Mouse (Mus musculus) neural tube, embryonic 14.5 days (tissue): ENCODE measurements at regions not wholly inside any gene's neighbourhood (a gene's known extent, or its start where the extent isn't known, plus 50 kb on each side); places are given as distances from the start of the nearest gene placed in this dataset.

Experiments used
- ATAC-seq: fragments of 200-750 bp; cut with Nextera tagmentation; 2 replicates; pipeline ENCODE4 v1.8.0; 2017; ENCODE audit warnings: low read depth, mild to moderate bottlenecking, moderate TSS enrichment, moderate library complexity
- H3K27ac ChIP-seq: fragments of 300-500 bp; sonication (generic); 2 replicates; pipeline ENCODE4 v1.5.1; 2014; ENCODE audit warnings: low read depth, mild to moderate bottlenecking, control low read depth, low read length, moderate library complexity, mixed read lengths
- H3K27me3 ChIP-seq: fragments of 300-500 bp; sonication (generic); 2 replicates; pipeline ENCODE4 v1.6.1; 2014; ENCODE audit warnings: low read length; ENCODE audit not compliant: control insufficient read depth, insufficient read depth
- H3K36me3 ChIP-seq: fragments of 300-500 bp; sonication (generic); 2 replicates; pipeline ENCODE4 v1.6.1; 2014; ENCODE audit warnings: low read length, mixed read lengths; ENCODE audit not compliant: control insufficient read depth, insufficient read depth
- H3K4me1 ChIP-seq: fragments of 300-500 bp; sonication (generic); 2 replicates; pipeline ENCODE4 v1.6.1; 2014; ENCODE audit warnings: low read length; ENCODE audit not compliant: control insufficient read depth, insufficient read depth
- H3K4me2 ChIP-seq: fragments of 300-500 bp; sonication (generic); 2 replicates; pipeline ENCODE4 v1.6.1; 2014; ENCODE audit warnings: mild to moderate bottlenecking, low read depth, low read length, control low read depth
- H3K4me3 ChIP-seq: fragments of 300-500 bp; sonication (generic); 2 replicates; pipeline ENCODE4 v1.5.1; 2014; ENCODE audit warnings: low read depth, low read length, control low read depth, mixed read lengths
- H3K9ac ChIP-seq: fragments of 300-500 bp; sonication (generic); replicated peaks from 2 replicates; pipeline ENCODE4 v1.6.1; 2014; ENCODE audit warnings: low read depth, mild to moderate bottlenecking, control low read depth, low read length, mixed read lengths
- H3K9me3 ChIP-seq: fragments of 300-500 bp; sonication (generic); 2 replicates; pipeline ENCODE4 v1.6.1; 2016; ENCODE audit warnings: low read length; ENCODE audit not compliant: control insufficient read depth
- WGBS: fragments of 180-500 bp; shearing (Covaris S2); extraction: QIAGEN DNeasy Blood & Tissue Kit; methylation state at CpG from one replicate; pipeline ENCODE4 v1.1.7; 2014; 5-methylcytosine and 5-hydroxymethylcytosine counted together

DNA sequence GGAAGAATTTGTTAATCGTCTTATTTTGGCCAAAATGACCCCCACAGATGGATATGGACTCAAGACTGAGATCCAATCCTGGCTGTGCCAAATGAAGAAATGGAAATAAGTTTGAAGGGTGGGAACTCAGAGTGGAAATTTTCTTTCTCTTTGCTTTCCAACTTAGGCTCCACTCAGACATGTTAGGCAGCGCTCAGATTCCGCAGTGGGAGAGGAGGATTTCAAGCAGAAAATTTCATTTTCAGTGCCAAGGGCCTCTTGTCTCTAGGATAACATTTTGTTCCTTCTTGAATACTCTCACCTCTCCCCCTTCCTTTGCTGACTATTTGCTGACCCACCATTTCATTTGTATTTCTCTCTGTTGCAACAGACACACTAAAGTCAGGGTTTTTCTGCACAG, 114.2 kb upstream of the Gas1 start:
- Histone ChIP-seq H3K36me3 (no peaks in the 10 kb centered on the region), H3K4me1 (no peaks in the 10 kb centered on the region), H3K4me3 (no peak overlapping the region), H3K27ac (no peak overlapping the region), H3K9ac (no peak overlapping the region), H3K27me3 (no peaks in the 10 kb centered on the region), H3K9me3 (no peaks in the 10 kb centered on the region), H3K4me2 (no peak overlapping the region)
- WGBS: 89% methylated on average over 3 of the region's 3 CpGs
- no peak for ATAC-seq

GRCm38 (mm10) chr13:60296201-60296895, 119.2 kb upstream of the Gas1 start:
- 69% methylated on average over 13 of the region's 13 CpGs for WGBS
- Histone ChIP-seq H3K4me1 (no peaks in the 10 kb centered on the region), H3K27ac (no peak overlapping the region), H3K9ac (no peak overlapping the region), H3K27me3 (no peaks in the 10 kb centered on the region), H3K4me2 (no peak overlapping the region), H3K4me3 (no peak overlapping the region), H3K9me3 (no peaks in the 10 kb centered on the region), H3K36me3 (no peaks in the 10 kb centered on the region)
- no peak for ATAC-seq

DNA sequence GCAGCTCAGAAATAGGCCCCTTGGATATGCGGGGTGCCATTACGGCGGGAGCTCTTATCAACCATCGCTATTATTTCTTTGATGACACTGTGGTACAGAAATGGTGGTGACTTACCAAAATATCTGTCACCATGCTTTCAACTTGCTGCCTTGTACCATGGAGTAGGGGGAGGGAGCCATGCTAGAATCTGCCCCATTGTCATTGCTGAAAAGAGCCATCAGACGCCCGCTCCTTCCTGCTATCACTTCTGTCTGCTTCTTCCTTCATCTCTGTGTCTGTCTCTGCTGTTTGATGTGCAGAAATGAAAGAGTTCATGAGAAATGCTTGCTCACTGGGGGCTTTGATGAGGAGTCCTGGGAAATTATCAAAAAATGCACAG, 119.7 kb upstream of the Gas1 start:
- Histone ChIP-seq H3K4me3 (no peak overlapping the region), H3K27me3 (no peaks in the 10 kb centered on the region), H3K4me1 (no peaks in the 10 kb centered on the region), H3K4me2 (no peak overlapping the region), H3K36me3 (no peaks in the 10 kb centered on the region), H3K9me3 (no peaks in the 10 kb centered on the region), H3K9ac (no peak overlapping the region), H3K27ac (no peak overlapping the region)
- 92% methylated on average over 6 of the region's 6 CpGs for WGBS
- ATAC-seq: no peak

DNA sequence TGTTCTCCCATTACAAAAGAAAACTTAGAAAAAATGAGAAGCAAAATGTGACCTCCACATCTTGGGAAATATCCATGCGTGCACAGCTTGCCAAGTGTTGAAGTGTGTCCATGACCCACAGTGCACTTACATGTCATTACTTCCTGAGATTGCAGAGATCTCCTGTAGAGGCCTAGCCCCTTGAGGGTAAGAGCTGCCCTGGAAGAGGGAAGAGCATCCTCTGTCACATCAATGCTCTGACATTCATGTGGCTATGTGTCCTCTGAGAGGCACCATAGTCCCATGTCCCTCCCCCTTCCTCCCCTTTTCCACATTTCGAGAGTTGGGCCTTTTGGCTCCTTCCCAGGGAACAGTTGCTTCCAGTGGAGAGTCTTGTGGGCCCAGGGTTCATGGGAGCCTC, 121.4 kb upstream of the Gas1 start:
- H3K9me3 ChIP-seq: no peaks in the 10 kb centered on the region
- H3K36me3 ChIP-seq: no peaks in the 10 kb centered on the region
- no peaks in the 10 kb centered on the region for H3K4me1 ChIP-seq
- WGBS: 66% methylated on average over 2 of the region's 2 CpGs
- no peak overlapping the region for H3K27ac ChIP-seq
- no peak overlapping the region for H3K4me2 ChIP-seq
- no peak overlapping the region for H3K4me3 ChIP-seq
- no peak for ATAC-seq
- H3K9ac ChIP-seq: no peak overlapping the region
- no peaks in the 10 kb centered on the region for H3K27me3 ChIP-seq

- no peaks in the 10 kb centered on the region for H3K4me1 ChIP-seq
- no peak overlapping the region for H3K9ac ChIP-seq
- ATAC-seq: no peak
- no peaks in the 10 kb centered on the region for H3K9me3 ChIP-seq
- H3K4me3 ChIP-seq: no peak overlapping the region
- no peak overlapping the region for H3K4me2 ChIP-seq
- H3K27ac ChIP-seq: no peak overlapping the region
- WGBS: 52% methylated on average over 5 of the region's 5 CpGs
- H3K36me3 ChIP-seq: no peaks in the 10 kb centered on the region
- H3K27me3 ChIP-seq: no peaks in the 10 kb centered on the region
Measured at GRCm38 (mm10) chr13:60299076-60299475, 121.9 kb upstream of the Gas1 start.

DNA sequence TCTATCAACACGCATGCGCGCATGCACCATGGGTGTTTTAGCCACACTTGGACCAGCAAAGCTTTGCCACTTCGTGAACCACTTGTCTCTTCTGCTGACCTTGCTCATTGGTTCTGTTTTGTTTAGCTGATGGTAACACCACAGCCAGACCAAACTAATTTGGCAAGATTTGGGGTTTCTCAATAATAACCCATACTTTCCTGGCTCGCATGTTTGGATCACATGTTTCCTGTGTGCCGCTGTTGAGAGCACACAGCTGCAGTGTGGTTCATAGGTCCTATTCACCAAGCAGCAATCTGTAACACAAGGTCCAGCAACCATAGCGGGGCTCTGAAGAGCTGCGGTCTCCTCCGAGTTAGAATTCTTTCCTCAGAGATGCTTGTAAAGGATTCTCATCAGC, 126.4 kb upstream of the Gas1 start:
- H3K27ac ChIP-seq: no peak overlapping the region
- H3K27me3 ChIP-seq: no peaks in the 10 kb centered on the region
- no peaks in the 10 kb centered on the region for H3K36me3 ChIP-seq
- H3K4me1 ChIP-seq: peaks cover 5% of the 10 kb centered on the region; the same call in 1 of the 2 replicates
- no peak overlapping the region for H3K9ac ChIP-seq
- WGBS: 95% methylated on average over 9 of the region's 9 CpGs
- no peaks in the 10 kb centered on the region for H3K9me3 ChIP-seq
- no peak for ATAC-seq
- no peak overlapping the region for H3K4me2 ChIP-seq
- no peak overlapping the region for H3K4me3 ChIP-seq

DNA sequence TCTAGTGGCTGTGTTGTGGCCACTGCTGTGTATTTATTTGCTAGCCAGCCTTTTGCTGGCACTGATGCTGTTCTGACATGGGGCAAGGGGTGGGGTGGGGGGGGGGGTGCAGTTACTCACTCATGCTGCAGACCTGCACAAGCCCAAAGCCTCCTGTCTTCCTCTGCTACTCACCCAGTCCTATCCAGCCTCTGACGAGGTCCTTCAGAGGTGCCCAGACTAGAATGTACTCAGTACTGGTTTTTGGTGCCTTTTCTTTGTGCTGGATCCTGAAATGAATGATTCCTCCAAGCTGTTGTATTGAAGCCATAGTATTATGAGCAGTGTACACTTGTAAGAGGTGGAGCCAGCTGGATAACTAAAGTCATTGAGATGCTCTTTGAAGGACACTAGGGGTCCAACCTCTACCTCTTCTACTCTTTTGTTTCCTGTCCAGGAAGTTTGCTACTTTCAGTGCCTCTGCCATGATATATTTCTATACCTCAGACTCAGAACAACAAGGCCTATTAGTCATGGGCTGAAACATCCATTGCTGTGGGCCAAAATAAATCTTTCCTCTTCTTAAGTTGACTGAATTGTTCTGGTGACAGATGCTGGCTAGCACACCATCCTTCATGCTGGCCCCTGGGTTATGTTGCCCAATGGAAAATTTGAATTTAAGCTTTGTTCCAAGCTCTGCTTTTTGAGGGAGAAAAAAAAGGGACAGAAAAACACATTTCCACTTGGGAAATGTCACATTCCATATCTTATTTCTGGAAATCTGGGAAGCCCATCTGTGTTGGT, 128.1 kb upstream of the Gas1 start:
- Histone ChIP-seq H3K27ac (no peak overlapping the region), H3K9me3 (no peaks in the 10 kb centered on the region), H3K27me3 (no peaks in the 10 kb centered on the region), H3K36me3 (no peaks in the 10 kb centered on the region), H3K9ac (no peak overlapping the region), H3K4me1 (peaks cover 5% of the 10 kb centered on the region; the same call in 1 of the 2 replicates), H3K4me2 (no peak overlapping the region), H3K4me3 (no peak overlapping the region)
- no peak for ATAC-seq
- whole genome bisulfite sequencing: 14% methylated on average over 1 of the region's 1 CpGs

DNA sequence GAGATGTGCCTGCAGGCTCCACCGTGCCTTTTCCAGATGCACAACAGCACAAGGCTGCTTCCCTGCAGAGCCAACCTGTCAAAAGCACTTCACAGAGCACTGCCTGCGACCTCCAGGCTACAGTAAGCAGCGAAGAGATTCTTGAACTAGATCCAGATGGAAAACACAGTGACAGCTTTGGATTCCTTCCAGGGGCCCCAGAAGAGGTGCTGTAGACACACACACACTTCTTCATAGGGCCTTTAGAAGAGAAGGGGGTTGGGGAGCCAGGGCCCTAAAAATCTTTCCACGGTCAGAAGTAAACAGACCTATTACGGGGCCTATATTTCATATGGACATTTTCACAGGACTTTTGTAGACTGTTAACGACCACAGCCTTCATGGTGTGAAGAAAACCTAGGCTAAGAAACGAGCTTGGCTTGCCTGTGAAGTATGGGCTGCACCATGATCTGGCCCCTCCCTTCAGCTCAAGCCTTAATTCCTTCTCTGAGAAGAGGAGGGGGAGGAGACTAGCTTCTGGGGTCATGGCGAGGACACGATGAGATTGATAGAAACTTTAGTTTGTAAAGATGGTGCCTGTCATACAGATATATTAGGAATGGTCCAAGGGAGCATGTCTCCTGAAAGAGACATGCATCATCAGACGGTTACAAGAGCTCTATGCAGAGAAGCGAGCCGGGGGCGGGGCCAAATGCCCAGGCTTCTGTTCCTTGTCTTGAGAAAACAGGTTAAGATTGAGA, 131.1 kb upstream of the Gas1 start:
- peak; percentile 61; the same call in 1 of the 2 replicates for ATAC-seq
- Histone ChIP-seq H3K9me3 (no peaks in the 10 kb centered on the region), H3K4me3 (no peak overlapping the region), H3K27me3 (no peaks in the 10 kb centered on the region), H3K4me2 (no peak overlapping the region), H3K36me3 (no peaks in the 10 kb centered on the region), H3K4me1 (peaks cover 5% of the 10 kb centered on the region; the same call in 1 of the 2 replicates), H3K9ac (no peak overlapping the region), H3K27ac (no peak overlapping the region)
- WGBS: 43% methylated on average over 13 of the region's 13 CpGs

GRCm38 (mm10) chr13:60309482-60309881, 132.3 kb upstream of the Gas1 start:
- H3K27ac ChIP-seq: no peak overlapping the region
- ATAC-seq: no peak
- no peaks in the 10 kb centered on the region for H3K36me3 ChIP-seq
- H3K4me1 ChIP-seq: peaks cover 5% of the 10 kb centered on the region; the same call in 1 of the 2 replicates
- WGBS: 94% methylated on average over 12 of the region's 12 CpGs
- no peaks in the 10 kb centered on the region for H3K27me3 ChIP-seq
- H3K4me2 ChIP-seq: no peak overlapping the region
- H3K9ac ChIP-seq: no peak overlapping the region
- no peaks in the 10 kb centered on the region for H3K9me3 ChIP-seq
- H3K4me3 ChIP-seq: no peak overlapping the region
